18 mouse cellular contexts compared by ENCODE assay signal in genomic region chr10:34540687-34541086, GRCm38 (mm10). TPM values are rescaled to one million over a fixed set of nuclear protein-coding genes. Genes with fewer than 3 reads are reported as not detected.
DNase-seq lines count a peak whose midpoint lies in the region; TF ChIP-seq lines count a peak whose summit lies in the region.
"Had no signal": no experiment of that assay in that cellular context is flagged by ENCODE, and none has a peak within 500 bp of the region (broad histone marks: within the 10 kb centered on the region; RNA-seq: fewer than 3 reads in every experiment).

No protein-coding gene starts in this region.

- TF ChIP-seq POLR2A in MEL (IDR thresholded peaks at IDR 0.05; ENCODE audit: control insufficient read depth in 1 of 2, insufficient read depth in 1 of 2, low read depth in 1 of 2, low read length in 2 of 2, poor library complexity in 1 of 2) = no peak

- no peak for TF ChIP-seq RAD21 in MEL (IDR thresholded peaks at IDR 0.05; ENCODE audit: low read depth, low read length)

- no peak for TF ChIP-seq CTCF in MEL (IDR thresholded peaks at IDR 0.05 in 2 of 3, conservative IDR thresholded peaks at IDR 0.05 in 1 of 3; ENCODE audit: control insufficient read depth in 1 of 3, insufficient read depth in 1 of 3, low read depth in 2 of 3, low read length in 3 of 3, poor library complexity in 1 of 3, severe bottlenecking in 1 of 3)

- peaks cover 8 to 9% of the 10 kb centered on the region in 2 experiments for H3K4me1 ChIP-seq in MEL (ENCODE audit: control insufficient read depth in 1 of 2, insufficient read depth in 2 of 2, low read length in 2 of 2)

- H3K79me2 ChIP-seq in MEL (ENCODE audit: control insufficient read depth, insufficient read depth, low read length, poor library complexity) = no peaks in the 10 kb centered on the region

- TF ChIP-seq EP300 in MEL (IDR thresholded peaks at IDR 0.05; ENCODE audit: low read depth in 1 of 2, low read length in 2 of 2) = peak; percentile 44 to 71; a peak in 2 of 4 replicates

- H3K9ac ChIP-seq in MEL (ENCODE audit: control insufficient read depth, low read depth, low read length, poor library complexity, severe bottlenecking) = no peak overlapping the region

- DNase-seq in MEL (ENCODE audit: low read depth, low spot score) = peak; percentile 33
- DNase-seq in right cerebral cortex, postnatal 10 days (ENCODE audit: low spot score in 2 of 2) = no peak
- DNase-seq: adrenal gland, adult 2 months; adrenal gland, adult 8-10 months; adrenal gland, postnatal 10 days; adrenal gland, postnatal 14 days; adrenal gland, postnatal 25 days; adrenal gland, postnatal 36 days; B cell, adult 2 months; cerebellum, adult 11 months; cerebellum, adult 11-12 months; cerebellum, adult 18-20 months; cerebellum, adult 2 months; cerebellum, adult 8-10 months had no signal

- H3K27me3 ChIP-seq in MEL (ENCODE audit: control insufficient read depth in 1 of 2, insufficient read depth in 2 of 2, low read length in 2 of 2) = no peaks in the 10 kb centered on the region
- H3K27me3 ChIP-seq: CH12.LX, Patski had no signal

- peaks cover 0 to 16% of the 10 kb centered on the region in 2 experiments; a peak in 2 of 4 replicates for H3K36me3 ChIP-seq in MEL (ENCODE audit: control insufficient read depth in 1 of 2, insufficient read depth in 2 of 2, low read length in 2 of 2)
- H3K36me3 ChIP-seq: G1E had no signal

- H3K9me3 ChIP-seq in MEL (replicated peaks; ENCODE audit: insufficient read depth, low read length) = no peaks in the 10 kb centered on the region
- H3K9me3 ChIP-seq: G1E had no signal

- H3K4me3 ChIP-seq in MEL (ENCODE audit: control insufficient read depth in 1 of 2, insufficient read depth in 1 of 2, low read depth in 2 of 2, low read length in 2 of 2) = no peak overlapping the region

- no peak overlapping the region for H3K27ac ChIP-seq in MEL (ENCODE audit: control insufficient read depth, low read depth, low read length)

TF ChIP-seq in MEL, 35 proteins besides CTCF, POLR2A, EP300 and RAD21:
- TF ChIP-seq USF1 (IDR thresholded peaks at IDR 0.05; ENCODE audit: low read depth, low read length) (no peak), ZC3H11A (IDR thresholded peaks at IDR 0.05; ENCODE audit: low read depth, low read length) (no peak), SIN3A (IDR thresholded peaks at IDR 0.05; ENCODE audit: low read length) (no peak), TBP (IDR thresholded peaks at IDR 0.05; ENCODE audit: low read depth, low read length) (no peak), MAZ (IDR thresholded peaks at IDR 0.05; ENCODE audit: low read depth, low read length) (no peak), RCOR1 (IDR thresholded peaks at IDR 0.05; ENCODE audit: low read depth, low read length) (no peak), ZKSCAN1 (IDR thresholded peaks at IDR 0.05; ENCODE audit: low read depth, low read length) (no peak), ETS1 (IDR thresholded peaks at IDR 0.05; ENCODE audit: low read depth, low read length) (no peak), CHD1 (IDR thresholded peaks at IDR 0.05; ENCODE audit: low read depth, low read length) (no peak), GATA1 (IDR thresholded peaks at IDR 0.05; ENCODE audit: low read depth, low read length) (no peak), ZNF384 (IDR thresholded peaks at IDR 0.05; ENCODE audit: low read depth, low read length) (peak; percentile 82), MYC (IDR thresholded peaks at IDR 0.05; ENCODE audit: low read depth, low read length) (0 out of 2 replicates have a peak, but pooled peaks have one; percentile 2), BHLHE40 (IDR thresholded peaks at IDR 0.05; ENCODE audit: borderline replicate concordance, low read depth, low read length) (no peak)

RNA-seq across cellular contexts. Expression of gene Frk, which starts 57.5 kb away (rescaled TPM):
- not detected in 2 replicates for total RNA-seq in MEL (2012; rRNA removed)
- not detected for polyA plus RNA-seq in MEL (2012; ENCODE audit: insufficient read depth in 1 of 2, insufficient read length in 2 of 2, low read depth in 1 of 2, low replicate concordance in 2 of 2, missing spikeins in 1 of 2)
- total RNA-seq: CH12.LX, G1E had no signal
- polyA plus RNA-seq: CD4-positive, CD25-positive, alpha-beta regulatory T cell, adult 4 months; G1E had no signal
